Mouse (Mus musculus) limb, embryonic 11.5 days (tissue): ENCODE results near the gene Pcnt. TPM values are rescaled to one million over a fixed set of nuclear protein-coding genes. Genes with fewer than 3 reads are reported as not detected.

Source experiments
- ATAC-seq: fragments of 200-750 bp; cut with Nextera tagmentation; 2 replicates; pipeline ENCODE4 v1.8.0; 2017; ENCODE audit warnings: low read depth; ENCODE audit not compliant: insufficient number of reproducible peaks, low FRiP score, low TSS enrichment
- DNase-seq: peaks from one replicate; pipeline ENCODE4 v3.0.0-alpha.2; 2015; ENCODE audit warnings: low spot score
- H3K27ac ChIP-seq: fragments of 300-500 bp; sonication (generic); replicated peaks from 2 replicates; pipeline ENCODE4 v1.5.1; 2014; ENCODE audit warnings: low read depth, mild to moderate bottlenecking, low read length
- H3K27me3 ChIP-seq: fragments of 300-500 bp; sonication (generic); 2 replicates; pipeline ENCODE4 v1.6.1; 2014; ENCODE audit warnings: mild to moderate bottlenecking, low read length, mixed read lengths; ENCODE audit not compliant: control insufficient read depth, insufficient read depth
- H3K36me3 ChIP-seq: fragments of 300-500 bp; sonication (generic); 2 replicates; pipeline ENCODE4 v1.6.1; 2014; ENCODE audit warnings: mild to moderate bottlenecking, low read length, moderate library complexity, mixed read lengths; ENCODE audit not compliant: control insufficient read depth, insufficient read depth
- H3K4me1 ChIP-seq: fragments of 300-500 bp; sonication (generic); 2 replicates; pipeline ENCODE4 v1.6.1; 2014; ENCODE audit warnings: low read length, mixed read lengths; ENCODE audit not compliant: control insufficient read depth, insufficient read depth
- H3K4me2 ChIP-seq: fragments of 300-500 bp; sonication (generic); 2 replicates; pipeline ENCODE4 v1.6.1; 2014; ENCODE audit warnings: low read depth, mild to moderate bottlenecking, moderate library complexity; ENCODE audit not compliant: severe bottlenecking
- H3K4me3 ChIP-seq: fragments of 300-500 bp; sonication (generic); 2 replicates; pipeline ENCODE4 v1.5.1; 2014; ENCODE audit warnings: low read depth, low read length
- H3K9ac ChIP-seq: fragments of 300-500 bp; sonication (generic); 2 replicates; pipeline ENCODE4 v1.6.1; 2014; ENCODE audit warnings: mild to moderate bottlenecking, low read length
- H3K9me3 ChIP-seq: fragments of 300-500 bp; sonication (generic); 2 replicates; pipeline ENCODE4 v1.6.1; 2016; ENCODE audit warnings: low read length; ENCODE audit not compliant: control insufficient read depth
- WGBS: fragments of 180-500 bp; shearing (Covaris S2); extraction: QIAGEN DNeasy Blood & Tissue Kit; methylation state at CpG from one replicate; pipeline ENCODE4 v1.1.7; 2014; 5-methylcytosine and 5-hydroxymethylcytosine counted together
- polyA plus RNA-seq: library from polyadenylated mRNA; unstranded; fragments of >200 nt; fragmentation: Nextera tagmentation; extraction: Ambion mirVana; gene quantifications from 2 replicates; pipeline ENCODE4 v1.2.1, GENCODE M21; 2014

The Pcnt gene
- polyA plus RNA-seq, 1 experiment from 2014 or later, result 19.0 TPM

GRCm38 (mm10) chr10:76346043-76346491 lies 96.5 kb downstream of the Pcnt start:
- Histone ChIP-seq H3K9me3 (no peaks in the 10 kb centered on the region), H3K4me2 (peak overlapping the region; percentile 81), H3K4me1 (0 out of 2 replicates have a peak, but pooled peaks cover 9% of the 10 kb centered on the region), H3K27ac (no peak overlapping the region), H3K9ac (no peak overlapping the region), H3K4me3 (peak overlapping the region; percentile 85), H3K36me3 (peaks cover 2% of the 10 kb centered on the region; the same call in 1 of the 2 replicates), H3K27me3 (no peaks in the 10 kb centered on the region)
- no peak for ATAC-seq
- 12% methylated on average over 8 of the region's 8 CpGs for WGBS
- DNase-seq, result peak; percentile 52

DNA sequence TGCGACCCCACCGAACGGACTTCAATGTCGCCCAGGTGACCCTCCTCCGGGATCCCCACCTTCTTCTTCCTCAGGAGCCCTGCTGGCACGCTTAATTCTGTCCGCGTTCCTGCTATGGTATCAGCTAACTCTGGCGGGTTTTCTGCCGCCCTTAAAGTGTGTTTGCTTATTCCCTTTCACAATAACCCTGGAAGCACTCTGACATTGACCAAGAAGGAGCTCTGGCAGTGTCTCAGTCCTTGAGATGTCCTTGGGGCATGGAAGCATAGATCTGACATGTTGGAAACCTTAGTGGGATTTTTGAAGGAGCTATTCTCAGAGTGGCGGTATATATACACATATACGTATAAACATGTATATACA lies 97.1 kb downstream of the Pcnt start:
- H3K36me3 ChIP-seq, result peaks cover 2% of the 10 kb centered on the region; the same call in 1 of the 2 replicates
- H3K4me1 ChIP-seq, result 0 out of 2 replicates have a peak, but pooled peaks cover 9% of the 10 kb centered on the region
- no peak overlapping the region; the same call in 1 of the 2 replicates for H3K27ac ChIP-seq
- H3K27me3 ChIP-seq, result no peaks in the 10 kb centered on the region
- H3K9ac ChIP-seq, result peak overlapping the region; percentile 43
- peak overlapping the region; percentile 81 for H3K4me2 ChIP-seq
- ATAC-seq, result 0 out of 2 replicates have a peak, but pooled peaks have one; percentile 10
- peak overlapping the region; percentile 85 for H3K4me3 ChIP-seq
- 7% methylated on average over 12 of the region's 12 CpGs for WGBS
- H3K9me3 ChIP-seq, result no peaks in the 10 kb centered on the region
- no peak for DNase-seq

- Histone ChIP-seq H3K4me3 (peak within 1 kb of the TSS; percentile 85), H3K27ac (peak within 1 kb of the TSS; percentile 81; the same call in 1 of the 2 replicates), H3K9ac (peak within 1 kb of the TSS; percentile 83), H3K4me2 (peak within 1 kb of the TSS; percentile 81), H3K4me1 (0 out of 2 replicates have a peak, but pooled peaks cover 9% of the 10 kb centered on the region), H3K36me3 (peaks cover under 1% of the 10 kb centered on the region; the same call in 1 of the 2 replicates), H3K9me3 (no peaks in the 10 kb centered on the region), H3K27me3 (no peaks in the 10 kb centered on the region)
- under 1% methylated on average over 87 of the region's 94 CpGs for WGBS
- ATAC-seq (peak; percentile 89), DNase-seq (peak; percentile 95)
Observed at GRCm38 (mm10) chr10:76344711-76345539, 97.7 kb downstream of the Pcnt start, which contains the start of gene Dip2a. Dip2a (minus strand) TSS chr10:76345291.

DNA sequence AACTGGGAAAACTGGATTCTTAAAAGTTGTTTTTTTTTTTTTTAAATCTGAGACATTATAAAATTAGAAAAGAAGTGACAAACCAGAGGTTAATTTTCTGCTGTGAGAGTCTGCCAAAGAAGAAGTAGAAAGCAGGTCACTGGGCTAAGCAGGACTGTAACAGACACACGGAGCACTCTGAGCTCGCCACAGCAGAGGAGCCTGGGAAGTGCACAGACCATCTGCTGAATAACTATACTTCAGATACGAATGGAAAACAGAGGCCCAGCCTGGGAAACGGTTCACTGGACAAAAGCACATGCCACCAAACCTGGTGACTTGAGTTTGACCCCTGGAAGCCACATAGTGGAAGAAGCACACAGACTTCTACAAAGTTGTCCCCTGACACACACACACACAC lies 108.2 kb downstream of the Pcnt start:
- Histone ChIP-seq H3K4me3 (no peak overlapping the region), H3K9me3 (no peaks in the 10 kb centered on the region), H3K27ac (no peak overlapping the region), H3K9ac (no peak overlapping the region), H3K4me1 (no peaks in the 10 kb centered on the region), H3K36me3 (no peaks in the 10 kb centered on the region), H3K27me3 (no peaks in the 10 kb centered on the region), H3K4me2 (no peak overlapping the region)
- ATAC-seq (no peak), DNase-seq (no peak)
- WGBS, result 66% methylated on average over 4 of the region's 4 CpGs

GRCm38 (mm10) chr10:76332040-76332439 lies 110.5 kb downstream of the Pcnt start:
- H3K4me1 ChIP-seq, result no peaks in the 10 kb centered on the region
- H3K9ac ChIP-seq, result no peak overlapping the region
- no peak overlapping the region for H3K27ac ChIP-seq
- H3K36me3 ChIP-seq, result no peaks in the 10 kb centered on the region
- H3K4me3 ChIP-seq, result no peak overlapping the region
- no peaks in the 10 kb centered on the region for H3K27me3 ChIP-seq
- no peak overlapping the region for H3K4me2 ChIP-seq
- no peak for ATAC-seq
- H3K9me3 ChIP-seq, result no peaks in the 10 kb centered on the region
- DNase-seq, result no peak
- WGBS, result 84% methylated on average over 2 of the region's 2 CpGs

- Histone ChIP-seq H3K4me1 (no peaks in the 10 kb centered on the region), H3K36me3 (no peaks in the 10 kb centered on the region), H3K4me3 (no peak overlapping the region), H3K27me3 (no peaks in the 10 kb centered on the region), H3K9me3 (no peaks in the 10 kb centered on the region), H3K27ac (no peak overlapping the region), H3K9ac (no peak overlapping the region), H3K4me2 (no peak overlapping the region)
- no peak for DNase-seq
- ATAC-seq, result no peak
- WGBS, result 87% methylated on average over 4 of the region's 4 CpGs
Observed at GRCm38 (mm10) chr10:76329093-76329492, 113.5 kb downstream of the Pcnt start.

GRCm38 (mm10) chr10:76328574-76328973 lies 114.0 kb downstream of the Pcnt start:
- 86% methylated on average over 3 of the region's 3 CpGs for WGBS
- ATAC-seq, result no peak
- no peak overlapping the region for H3K4me2 ChIP-seq

DNA sequence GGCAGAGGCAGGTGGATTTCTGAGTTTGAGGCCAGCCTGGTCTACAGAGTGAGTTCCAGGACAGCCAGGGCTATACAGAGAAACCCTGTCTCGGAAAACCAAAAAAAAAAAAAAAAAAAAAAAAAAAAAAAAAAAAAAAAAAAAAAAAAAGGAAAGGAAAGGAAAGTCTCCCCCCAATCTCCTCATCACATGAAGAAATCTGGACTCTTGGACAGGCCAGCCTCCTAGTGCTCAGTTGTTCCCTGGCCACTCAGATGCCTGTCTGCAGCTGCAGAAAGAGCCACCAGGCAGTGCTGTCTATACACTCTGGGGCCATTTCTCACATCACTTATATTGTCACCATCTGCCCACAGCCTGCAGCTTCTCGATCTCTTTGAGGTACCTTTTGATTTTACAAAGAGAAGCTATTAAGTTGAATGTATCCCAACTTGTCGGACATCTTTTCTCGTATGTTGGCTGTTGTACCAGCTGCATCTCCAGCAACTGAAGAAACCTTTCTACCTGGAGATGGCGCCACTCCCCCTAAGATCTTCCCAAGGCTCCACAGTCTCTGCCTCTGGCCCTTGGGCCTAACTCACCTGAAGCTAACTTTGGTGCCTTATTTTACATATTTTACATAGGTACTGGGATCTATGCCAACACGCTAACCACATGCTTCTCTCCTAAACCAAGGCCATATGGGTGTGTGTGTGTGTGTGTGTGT lies 116.1 kb downstream of the Pcnt start:
- Histone ChIP-seq H3K4me2 (no peak overlapping the region), H3K27me3 (no peaks in the 10 kb centered on the region), H3K36me3 (no peaks in the 10 kb centered on the region), H3K9ac (no peak overlapping the region), H3K27ac (no peak overlapping the region), H3K9me3 (no peaks in the 10 kb centered on the region), H3K4me3 (no peak overlapping the region), H3K4me1 (no peaks in the 10 kb centered on the region)
- DNase-seq (peak; percentile 38), ATAC-seq (no peak)
- 73% methylated on average over 6 of the region's 6 CpGs for WGBS

More at GRCm38 (mm10) chr10:76328574-76328973, 114.0 kb downstream of the Pcnt start:
- Histone ChIP-seq H3K9ac (no peak overlapping the region), H3K27ac (no peak overlapping the region), H3K4me1 (no peaks in the 10 kb centered on the region), H3K4me3 (no peak overlapping the region), H3K27me3 (no peaks in the 10 kb centered on the region), H3K36me3 (no peaks in the 10 kb centered on the region), H3K9me3 (no peaks in the 10 kb centered on the region)
- DNase-seq, result no peak
